Mouse (Mus musculus) lung, adult 18-20 months (tissue): ENCODE measurements around the gene Zfp950.

Experiments
- DNase-seq, 2 experiments: peaks; one replicate each; pipeline ENCODE4 v3.0.0; 2022; ENCODE audit warnings: mixed read lengths in 2 of 2

The Zfp950 gene

GRCm38 (mm10) chr19:61056783-61057410 is 83.7 kb downstream of the Zfp950 start:
- DNase-seq: no peak

GRCm38 (mm10) chr19:61052786-61053185 is 87.9 kb downstream of the Zfp950 start:
- peak; percentile 14 to 25 for DNase-seq

DNA sequence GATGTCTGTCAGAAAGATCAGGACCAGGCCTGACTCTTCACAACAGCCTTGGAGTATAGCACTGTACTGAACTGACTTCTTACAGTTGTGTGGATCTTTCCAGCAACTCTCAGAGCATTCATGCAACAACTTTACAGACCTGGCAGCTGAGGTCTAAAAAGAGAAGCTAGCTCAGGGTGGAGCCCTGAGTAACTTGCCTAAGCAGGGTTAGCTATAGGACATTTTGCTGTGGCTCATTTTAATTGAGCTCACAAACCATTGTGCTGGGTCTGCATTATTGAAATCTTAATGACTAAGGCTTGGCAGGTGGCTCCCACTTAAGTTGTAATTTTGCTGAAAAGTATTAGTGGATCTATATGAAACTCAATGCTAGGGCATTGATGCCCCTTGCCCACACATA is 88.6 kb downstream of the Zfp950 start:
- DNase-seq: no peak

DNA sequence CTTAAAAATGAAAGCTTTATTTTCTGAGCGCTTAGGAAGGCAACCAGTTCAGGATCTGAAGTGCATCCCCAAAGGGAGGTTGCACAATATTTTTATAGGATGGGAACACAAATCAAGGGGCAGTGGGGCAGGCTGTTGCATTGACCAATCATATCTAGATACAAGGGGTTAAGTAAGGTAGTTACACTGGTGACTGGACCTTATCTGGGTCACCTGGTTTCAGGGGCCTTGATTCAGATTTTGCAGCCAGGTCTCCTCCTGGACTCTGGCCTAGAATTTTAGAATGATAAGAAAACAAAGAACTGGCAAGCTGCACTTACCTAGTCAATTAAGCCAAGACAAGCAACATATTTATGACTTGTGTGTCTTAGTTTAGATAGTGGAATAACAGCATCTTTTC is 89.5 kb downstream of the Zfp950 start:
- DNase-seq: peak in 1 of 2 experiments; percentile 34

DNA sequence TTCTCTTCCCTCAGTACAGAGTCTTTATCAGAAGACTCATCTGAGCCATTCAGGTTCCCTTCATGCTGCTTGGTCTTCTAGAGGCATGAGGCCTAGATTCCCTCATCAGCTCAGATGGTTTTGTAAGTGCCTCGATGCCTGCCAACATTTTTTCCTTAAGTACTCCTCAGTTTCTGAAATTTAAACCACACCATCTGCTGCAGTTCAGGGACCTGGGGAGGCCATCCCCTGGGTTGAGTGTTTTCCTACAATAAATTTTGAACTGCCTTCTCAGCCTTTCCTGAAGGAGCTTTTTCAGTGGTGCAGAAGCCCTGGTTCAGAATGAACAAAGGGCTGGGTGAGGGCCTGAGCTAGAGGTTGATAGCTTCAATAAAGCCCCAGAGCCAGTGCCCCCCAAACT is 91.2 kb downstream of the Zfp950 start:
- peak; percentile 20 to 51 for DNase-seq

GRCm38 (mm10) chr19:61048646-61049045 is 92.0 kb downstream of the Zfp950 start:
- no peak for DNase-seq

- no peak for DNase-seq
These were observed 101.5 kb downstream of the Zfp950 start for GRCm38 (mm10) chr19:61039151-61039550.

DNA sequence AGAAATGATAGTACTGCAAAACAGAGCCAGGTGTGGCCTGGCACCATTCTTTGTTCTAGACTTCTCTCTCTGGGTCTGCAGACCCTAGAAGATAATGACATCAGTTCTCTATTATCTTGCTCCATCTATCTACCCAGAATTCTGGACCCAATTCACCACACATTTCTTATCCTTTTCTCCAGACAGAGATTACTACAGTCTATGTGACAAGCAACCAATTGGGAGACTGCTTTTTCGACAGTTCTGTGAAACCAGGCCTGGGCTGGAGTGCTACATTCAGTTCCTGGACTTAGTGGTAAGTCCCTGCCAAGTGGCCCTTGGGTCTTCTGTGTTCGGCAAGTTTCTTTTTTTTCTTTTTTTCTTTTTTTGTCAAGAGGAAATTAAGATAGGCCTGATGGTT is 109.1 kb downstream of the Zfp950 start:
- no peak for DNase-seq

GRCm38 (mm10) chr19:61021939-61022566 is 118.6 kb downstream of the Zfp950 start:
- peak; percentile 9 to 10 for DNase-seq

DNA sequence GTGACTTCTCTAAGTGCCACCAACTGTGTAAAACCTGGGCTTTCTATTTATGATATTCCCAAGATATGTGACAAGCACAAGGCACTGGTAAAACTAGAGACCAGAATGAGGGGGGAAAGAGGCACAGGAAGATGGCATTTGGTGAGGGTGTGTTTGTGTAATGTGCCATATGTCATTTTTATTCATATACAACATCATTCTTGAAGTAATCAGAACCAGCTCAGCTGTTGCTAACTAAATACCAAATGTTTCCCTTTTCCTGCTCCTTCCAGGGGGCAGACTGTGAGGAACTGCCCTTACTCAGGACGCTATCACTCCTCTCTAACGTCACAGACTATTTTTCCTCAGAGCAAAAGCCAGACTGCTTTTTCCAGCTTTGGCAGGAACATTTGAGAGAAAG is 119.1 kb downstream of the Zfp950 start:
- DNase-seq: peak in 1 of 2 experiments; percentile 7

GRCm38 (mm10) chr19:61017477-61018266 is 123.0 kb downstream of the Zfp950 start:
- DNase-seq: peak; percentile 10 to 33

DNA sequence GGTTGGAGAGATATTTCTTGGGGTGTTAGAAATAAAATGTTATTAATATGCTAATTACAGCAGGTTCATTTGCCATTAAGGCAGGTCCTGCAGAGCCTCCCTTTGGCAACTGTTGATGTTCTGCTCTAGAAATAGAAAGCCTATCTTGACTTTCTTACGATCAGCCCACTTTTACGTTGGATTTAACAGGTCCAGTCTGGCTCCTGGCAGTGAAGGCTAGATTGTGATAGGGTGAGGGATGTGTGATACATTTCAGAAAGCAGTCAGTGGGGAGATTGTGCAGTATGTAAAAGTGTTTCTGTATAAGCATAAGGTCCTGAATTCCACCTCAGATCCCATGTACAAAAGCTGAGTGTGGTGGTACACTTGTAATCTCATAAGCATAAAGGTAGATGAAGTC is 131.4 kb downstream of the Zfp950 start:
- no peak for DNase-seq
